Mouse (Mus musculus) heart, adult 2 months (tissue): ENCODE results near the gene Ncapd2.

Source experiments
- CTCF ChIP-seq: fragments of 200-600 bp; IDR thresholded peaks from 2 replicates; pipeline ENCODE4 v1.8.1; 2022; ENCODE audit warnings: antibody characterized with exemption, mild to moderate bottlenecking, moderate library complexity
- EP300 ChIP-seq: fragments of 200-500 bp; IDR thresholded peaks from 2 replicates; pipeline ENCODE4 v1.6.1; 2011; ENCODE audit warnings: low read depth, low read length, control low read depth; ENCODE audit not compliant: insufficient read depth
- POLR2A ChIP-seq: fragments of 200-500 bp; IDR thresholded peaks from 2 replicates; pipeline ENCODE4 v1.6.1; 2011; ENCODE audit warnings: mild to moderate bottlenecking, low read depth, low read length, control low read depth; ENCODE audit not compliant: insufficient read depth

DNA sequence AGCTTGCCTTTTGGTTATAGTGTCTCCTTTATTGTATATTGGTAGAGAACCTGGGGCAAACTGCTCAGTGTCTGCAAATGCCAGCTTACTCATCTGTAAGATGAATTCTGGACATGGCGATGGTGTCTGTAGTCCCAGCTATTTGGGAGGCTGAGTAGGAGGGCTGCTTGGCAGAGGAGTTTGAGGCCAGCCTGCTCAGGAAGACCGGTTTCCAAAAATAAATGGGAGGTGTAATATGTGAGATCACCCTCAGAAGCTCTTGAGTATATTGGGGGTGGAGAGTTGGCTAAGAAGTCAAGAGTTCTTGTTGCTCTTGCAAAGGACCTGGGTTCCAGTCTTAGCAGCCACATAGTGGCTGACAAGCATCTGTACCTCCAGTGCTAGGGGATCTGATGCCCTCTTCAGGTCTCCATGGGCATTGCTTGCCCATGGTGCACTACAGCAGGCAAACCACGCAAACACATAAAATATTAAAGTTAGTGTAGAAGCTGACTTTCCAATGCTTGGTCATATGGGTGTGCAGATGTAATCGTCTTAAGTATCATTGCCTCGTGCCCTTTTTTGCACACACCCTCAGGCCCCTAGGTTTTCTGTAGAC, 34.1 kb upstream of the Ncapd2 start:
- TF ChIP-seq POLR2A = no peak
- peak; percentile 72 for TF ChIP-seq CTCF
- TF ChIP-seq EP300 = no peak
